Mouse (Mus musculus) natural killer cell, adult 2 months (primary cell): ENCODE results near the gene Cfhr1.

Source experiments
- DNase-seq, 2 experiments: peaks; one replicate each; pipeline ENCODE4 v3.0.0; 2022; ENCODE audit warnings: low spot score in 2 of 2

Cfhr1 gene

GRCm38 (mm10) chr1:139560024-139560423, at the start of gene Cfhr1:
Cfhr1 (minus strand) TSS chr1:139560272.
- DNase-seq = no peak

GRCm38 (mm10) chr1:139551311-139551710, 8.8 kb downstream of the Cfhr1 start:
- no peak for DNase-seq

GRCm38 (mm10) chr1:139548536-139548935, 11.5 kb downstream of the Cfhr1 start:
- no peak for DNase-seq

GRCm38 (mm10) chr1:139514556-139514955, 45.5 kb downstream of the Cfhr1 start:
- DNase-seq = no peak

GRCm38 (mm10) chr1:139501258-139501752, 58.8 kb downstream of the Cfhr1 start, which contains the start of gene F13b:
F13b (plus strand) TSS chr1:139501702.
- DNase-seq = no peak

GRCm38 (mm10) chr1:139499751-139500150, 60.3 kb downstream of the Cfhr1 start:
- DNase-seq = no peak
